Mouse (Mus musculus): ENCODE measurements around the gene Hist4h4.

DNA sequence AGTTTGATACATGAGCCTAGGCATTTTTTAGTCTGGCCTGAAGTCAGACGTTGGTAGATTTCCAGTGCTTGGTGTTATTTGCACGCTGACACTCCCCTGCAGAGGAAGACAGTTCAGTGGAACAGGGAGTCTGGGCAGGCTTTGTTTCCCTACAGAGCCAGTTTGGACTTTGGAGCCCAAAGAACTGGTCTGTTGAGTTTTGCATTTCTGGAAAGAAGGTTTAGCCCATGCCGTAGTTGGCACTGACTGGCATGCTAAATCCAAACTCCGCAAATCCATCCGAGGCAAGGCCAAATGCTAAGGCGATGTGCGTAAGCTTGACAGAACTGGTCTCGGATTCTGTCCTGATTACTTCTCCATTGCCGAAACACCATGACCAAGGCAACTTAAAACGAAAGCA, 7.0 kb upstream of the Hist4h4 start:
- TF ChIP-seq POLR2A (IDR thresholded peaks at IDR 0.05; ENCODE audit: insufficient read depth, low read depth, low read length) (no peak), CTCF (IDR thresholded peaks at IDR 0.05; ENCODE audit: insufficient read depth, low read depth, low read length) (no peak)

Data from olfactory bulb, adult 2 months (tissue).